Mouse (Mus musculus) heart, adult 2 months (tissue): ENCODE measurements around the gene Itprid1. TPM values are rescaled to one million over a fixed set of nuclear protein-coding genes. Genes with fewer than 3 reads are reported as not detected.

Experiments used
- DNase-seq, 2 experiments: peaks; one replicate each; pipeline ENCODE4 v3.0.0; 2021
- H3K27ac ChIP-seq: fragments of 200-600 bp; 2 replicates; pipeline ENCODE4 v1.8.1; 2022
- H3K27me3 ChIP-seq: fragments of 200-500 bp; 2 replicates; pipeline ENCODE4 v1.6.1; 2012; ENCODE audit warnings: mild to moderate bottlenecking, low read length, inconsistent platforms, mixed read lengths; ENCODE audit not compliant: control insufficient read depth, insufficient read depth
- H3K36me3 ChIP-seq: fragments of 200-500 bp; 2 replicates; pipeline ENCODE4 v1.6.1; 2012; ENCODE audit warnings: low read length, inconsistent platforms; ENCODE audit not compliant: control insufficient read depth, insufficient read depth
- H3K4me1 ChIP-seq: fragments of 200-500 bp; 2 replicates; pipeline ENCODE4 v1.6.1; 2011; ENCODE audit warnings: low read length; ENCODE audit not compliant: control insufficient read depth, insufficient read depth
- H3K4me3 ChIP-seq: fragments of 200-600 bp; 2 replicates; pipeline ENCODE4 v1.8.1; 2022
- H3K79me2 ChIP-seq: fragments of 200-500 bp; replicated peaks from 2 replicates; pipeline ENCODE4 v1.6.1; 2012; ENCODE audit warnings: mild to moderate bottlenecking, inconsistent platforms, low read length, moderate library complexity, mixed read lengths; ENCODE audit not compliant: control insufficient read depth, insufficient read depth
- H3K9ac ChIP-seq: fragments of 200-500 bp; 2 replicates; pipeline ENCODE4 v1.6.1; 2012; ENCODE audit warnings: low read depth, mild to moderate bottlenecking, control low read depth, inconsistent platforms, low read length, mixed read lengths
- CTCF ChIP-seq: fragments of 200-600 bp; IDR thresholded peaks from 2 replicates; pipeline ENCODE4 v1.8.1; 2022; ENCODE audit warnings: antibody characterized with exemption, mild to moderate bottlenecking, moderate library complexity
- EP300 ChIP-seq: fragments of 200-500 bp; IDR thresholded peaks from 2 replicates; pipeline ENCODE4 v1.6.1; 2011; ENCODE audit warnings: low read depth, low read length, control low read depth; ENCODE audit not compliant: insufficient read depth
- POLR2A ChIP-seq: fragments of 200-500 bp; IDR thresholded peaks from 2 replicates; pipeline ENCODE4 v1.6.1; 2011; ENCODE audit warnings: mild to moderate bottlenecking, low read depth, low read length, control low read depth; ENCODE audit not compliant: insufficient read depth
- WGBS: fragments of 180-500 bp; shearing (Covaris S2); methylation state at CpG from one replicate; pipeline ENCODE4 v1.1.7; 2018; 5-methylcytosine and 5-hydroxymethylcytosine counted together
- intact Hi-C: fragments of 180-260 bp; cut with DNase I; formaldehyde crosslinking; loops from one replicate; pipeline ENCODE4 v1.15.1; 2025
- polyA plus RNA-seq: library from polyadenylated mRNA; depleted of rRNA; stranded (reverse); fragments of >200 nt; gene quantifications from 2 replicates; pipeline ENCODE4 v1.2.3, GENCODE M21; 2012; rRNA removed
- total RNA-seq, 2 experiments: library from RNA; stranded (reverse); gene quantifications; 2 replicates each; pipeline ENCODE4 v1.2.3; 2021

Gene Itprid1
- total and polyA plus RNA-seq, 3 experiments: 0.43 TPM; not detected in 2

DNA sequence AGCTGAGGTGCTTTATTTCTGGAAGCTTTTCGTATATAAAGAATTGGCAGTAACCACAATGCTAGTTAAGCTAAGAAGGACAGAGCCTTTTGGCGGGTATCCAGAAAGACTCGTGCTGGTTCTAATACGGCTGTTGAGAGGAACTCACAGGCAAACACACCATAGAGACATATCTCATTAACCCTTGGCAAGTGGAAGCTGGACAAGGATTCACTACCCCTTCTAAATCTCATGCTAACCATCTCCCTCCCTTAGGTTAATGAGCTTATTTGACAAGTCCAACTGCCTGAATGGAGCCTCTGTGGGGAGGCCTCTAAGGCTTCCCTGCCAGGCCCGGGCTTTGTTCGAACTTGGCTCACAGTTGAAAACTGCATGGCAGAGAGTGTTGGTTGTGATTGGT lies 190.6 kb downstream of the Itprid1 start:
- Histone ChIP-seq H3K4me1 (no peaks in the 10 kb centered on the region), H3K36me3 (no peaks in the 10 kb centered on the region), H3K4me3 (no peak overlapping the region), H3K27me3 (no peaks in the 10 kb centered on the region), H3K9ac (no peak overlapping the region), H3K27ac (no peak overlapping the region), H3K79me2 (no peaks in the 10 kb centered on the region)
- 51% methylated on average over 6 of the region's 6 CpGs for WGBS
- intact Hi-C loops: no loop called here
- TF ChIP-seq EP300 (no peak), CTCF (no peak), POLR2A (no peak)
- no peak for DNase-seq

DNA sequence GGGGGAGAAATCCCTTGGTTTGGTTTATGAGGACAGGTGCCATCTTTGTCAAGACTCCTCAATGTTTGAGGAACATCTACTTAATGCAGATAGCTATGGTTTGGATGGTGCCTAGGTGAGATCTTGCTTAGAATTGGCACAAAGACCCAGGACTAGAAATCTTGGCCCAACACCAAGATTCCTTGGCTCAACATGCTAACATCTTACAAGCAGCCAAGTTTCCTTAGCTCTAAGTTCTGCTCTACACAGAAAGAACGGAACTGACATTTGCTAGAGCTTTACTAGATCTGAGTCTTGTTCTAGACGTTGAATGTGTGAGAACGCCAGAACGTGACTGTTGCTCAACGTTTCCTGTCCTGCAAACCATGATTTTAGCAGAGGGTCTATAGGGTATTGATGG lies 191.3 kb downstream of the Itprid1 start:
- Histone ChIP-seq H3K79me2 (no peaks in the 10 kb centered on the region), H3K4me1 (no peaks in the 10 kb centered on the region), H3K9ac (no peak overlapping the region), H3K36me3 (no peaks in the 10 kb centered on the region), H3K27me3 (no peaks in the 10 kb centered on the region), H3K4me3 (no peak overlapping the region), H3K27ac (no peak overlapping the region)
- no peak for DNase-seq
- 64% methylated on average over 5 of the region's 5 CpGs for WGBS
- intact Hi-C loops: no loop called here
- no peak for TF ChIP-seq EP300
- TF ChIP-seq POLR2A: no peak
- no peak for TF ChIP-seq CTCF

Other genes starting within 250 kb of the Itprid1 start
- gene Neurod6, start 155.6 kb upstream of the Itprid1 start, total RNA-seq: not detected
- gene Neurod6, start 155.6 kb upstream of the Itprid1 start, polyA plus RNA-seq: not detected in 2 replicates
- not detected for gene Ppp1r17, start 180.6 kb downstream of the Itprid1 start, total RNA-seq
- gene Ppp1r17, start 180.6 kb downstream of the Itprid1 start, polyA plus RNA-seq: 0.10 TPM in 1 of 2 replicates, not detected in the other